Mouse (Mus musculus) thymus, adult 2 months (tissue): ENCODE data around the gene Mrps6. TPM values are rescaled to one million over a fixed set of nuclear protein-coding genes. Genes with fewer than 3 reads are reported as not detected.

Experiments used
- DNase-seq: peaks from one replicate; pipeline ENCODE4 v3.0.0; 2021
- H3K27ac ChIP-seq: fragments of 200-500 bp; 2 replicates; pipeline ENCODE4 v1.5.1; 2012; ENCODE audit warnings: low read length, control low read depth; ENCODE audit not compliant: control insufficient read depth, insufficient read depth
- H3K27me3 ChIP-seq: fragments of 200-500 bp; 2 replicates; pipeline ENCODE4 v1.6.1; 2012; ENCODE audit warnings: mild to moderate bottlenecking, low read length, moderate library complexity, mixed read lengths; ENCODE audit not compliant: control insufficient read depth, insufficient read depth
- H3K36me3 ChIP-seq: fragments of 200-500 bp; 2 replicates; pipeline ENCODE4 v1.6.1; 2012; ENCODE audit warnings: mild to moderate bottlenecking, low read length, moderate library complexity; ENCODE audit not compliant: control insufficient read depth, insufficient read depth
- H3K4me1 ChIP-seq: fragments of 200-500 bp; replicated peaks from 2 replicates; pipeline ENCODE4 v1.6.1; 2012; ENCODE audit warnings: low read length; ENCODE audit not compliant: control insufficient read depth, insufficient read depth
- H3K4me3 ChIP-seq: fragments of 200-500 bp; 2 replicates; pipeline ENCODE4 v1.5.1; 2012; ENCODE audit warnings: mild to moderate bottlenecking, low read length, control low read depth, moderate library complexity; ENCODE audit not compliant: control insufficient read depth, insufficient read depth
- CTCF ChIP-seq: fragments of 200-500 bp; IDR thresholded peaks from 2 replicates; pipeline ENCODE4 v1.5.1; 2012; ENCODE audit warnings: mild to moderate bottlenecking, control low read depth, low read length, moderate library complexity, borderline replicate concordance; ENCODE audit not compliant: control insufficient read depth, poor library complexity, insufficient read depth; ENCODE audit errors: extremely low read depth
- POLR2A ChIP-seq: fragments of 200-500 bp; IDR thresholded peaks from 2 replicates; pipeline ENCODE4 v1.6.1; 2012; ENCODE audit warnings: mild to moderate bottlenecking, low read length, control low read depth, moderate library complexity; ENCODE audit not compliant: control insufficient read depth, poor library complexity, insufficient read depth; ENCODE audit errors: extremely low read depth
- WGBS: fragments of 180-500 bp; shearing (Covaris S2); methylation state at CpG from one replicate; pipeline ENCODE4 v1.1.7; 2018; 5-methylcytosine and 5-hydroxymethylcytosine counted together
- polyA plus RNA-seq: library from polyadenylated mRNA; depleted of rRNA; stranded (reverse); fragments of >200 nt; gene quantifications from 2 replicates; pipeline ENCODE4 v1.2.3, GENCODE M21; 2012

Gene Mrps6
- polyA plus RNA-seq, 1 experiment: 27.2 TPM

- Histone ChIP-seq H3K36me3 (no peaks in the 10 kb centered on the region), H3K4me1 (no peaks in the 10 kb centered on the region), H3K4me3 (no peak overlapping the region), H3K27ac (no peak overlapping the region), H3K27me3 (no peaks in the 10 kb centered on the region)
- DNase-seq: no peak
- 95% methylated on average over 12 of the region's 12 CpGs for WGBS
- no peak for TF ChIP-seq POLR2A
- TF ChIP-seq CTCF: no peak
These were observed 83.0 kb downstream of the Mrps6 start for GRCm38 (mm10) chr16:92141021-92141420.

GRCm38 (mm10) chr16:92142426-92143012, 84.4 kb downstream of the Mrps6 start:
- Histone ChIP-seq H3K4me1 (no peaks in the 10 kb centered on the region), H3K36me3 (no peaks in the 10 kb centered on the region), H3K4me3 (no peak overlapping the region), H3K27me3 (no peaks in the 10 kb centered on the region), H3K27ac (no peak overlapping the region)
- no peak for TF ChIP-seq CTCF
- no peak for TF ChIP-seq POLR2A
- 92% methylated on average over 9 of the region's 9 CpGs for WGBS
- no peak for DNase-seq

- no peak overlapping the region for H3K27ac ChIP-seq
- H3K27me3 ChIP-seq: no peaks in the 10 kb centered on the region
- no peaks in the 10 kb centered on the region for H3K36me3 ChIP-seq
- WGBS: 95% methylated on average over 12 of the region's 12 CpGs
- TF ChIP-seq CTCF: no peak
- TF ChIP-seq POLR2A: no peak
- no peak overlapping the region for H3K4me3 ChIP-seq
- DNase-seq: no peak
- H3K4me1 ChIP-seq: no peaks in the 10 kb centered on the region
These were observed 89.7 kb downstream of the Mrps6 start for GRCm38 (mm10) chr16:92147631-92148366.

GRCm38 (mm10) chr16:92148367-92148728, 90.3 kb downstream of the Mrps6 start:
- H3K27ac ChIP-seq: no peak overlapping the region
- 97% methylated on average over 2 of the region's 2 CpGs for whole genome bisulfite sequencing
- no peaks in the 10 kb centered on the region for H3K27me3 ChIP-seq
- no peak for DNase-seq
- no peak overlapping the region for H3K4me3 ChIP-seq
- TF ChIP-seq CTCF (no peak), POLR2A (no peak)
- no peaks in the 10 kb centered on the region for H3K36me3 ChIP-seq
- no peaks in the 10 kb centered on the region for H3K4me1 ChIP-seq

- no peak for DNase-seq
- 87% methylated on average over 4 of the region's 4 CpGs for WGBS
- Histone ChIP-seq H3K27me3 (no peaks in the 10 kb centered on the region), H3K4me1 (no peaks in the 10 kb centered on the region), H3K4me3 (no peak overlapping the region), H3K36me3 (no peaks in the 10 kb centered on the region), H3K27ac (no peak overlapping the region)
- TF ChIP-seq POLR2A (no peak), CTCF (no peak)
These were observed 92.9 kb downstream of the Mrps6 start for GRCm38 (mm10) chr16:92150975-92151374.

- no peak for DNase-seq
- peaks cover 11% of the 10 kb centered on the region for H3K4me1 ChIP-seq
- 33% methylated on average over 14 of the region's 14 CpGs for WGBS
- H3K27ac ChIP-seq: no peak overlapping the region
- no peak for TF ChIP-seq POLR2A
- TF ChIP-seq CTCF: no peak
- no peaks in the 10 kb centered on the region for H3K27me3 ChIP-seq
- no peaks in the 10 kb centered on the region for H3K36me3 ChIP-seq
- H3K4me3 ChIP-seq: no peak overlapping the region
These were observed 100.0 kb downstream of the Mrps6 start for GRCm38 (mm10) chr16:92158021-92158455.
